Mouse (Mus musculus): Measurements from ENCODE around the gene Sorcs3. TPM values are rescaled to one million over a fixed set of nuclear protein-coding genes. Genes with fewer than 3 reads are reported as not detected.

Sorcs3 gene
- polyA plus RNA-seq, 1 experiment from 2014 or later, result 4.8 TPM

DNA sequence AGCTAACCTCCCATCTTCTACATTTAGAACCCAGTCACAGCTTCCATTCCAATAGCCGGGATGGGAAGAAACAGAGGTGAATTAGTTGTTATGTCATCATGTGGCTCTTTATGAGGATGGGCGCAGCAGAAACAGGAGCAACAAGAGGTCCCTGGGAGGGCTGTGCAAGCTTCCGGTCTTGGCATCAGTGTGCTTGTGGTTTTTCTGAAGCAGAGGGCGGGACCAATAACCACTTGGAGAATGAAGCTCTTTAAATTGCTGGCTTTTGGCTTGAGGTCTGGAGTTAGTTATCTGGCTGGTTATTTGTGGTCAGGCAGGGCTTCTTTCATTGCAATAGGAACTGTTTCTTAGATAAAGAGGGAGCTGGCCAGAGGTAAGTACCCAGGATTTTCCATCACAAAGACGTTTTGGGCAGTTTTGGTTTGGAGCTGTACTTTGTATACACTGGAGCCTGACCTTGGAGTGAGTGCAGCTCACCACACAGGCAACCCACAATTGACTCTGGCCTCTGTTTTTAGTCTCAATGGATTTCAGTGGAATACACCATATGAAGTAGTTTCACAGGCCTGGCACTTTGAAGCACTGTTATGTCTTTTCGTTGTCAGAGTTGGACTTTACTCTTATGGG is 270.1 kb downstream of the Sorcs3 start:
- Histone ChIP-seq H3K4me1 (replicated peaks; ENCODE audit: control insufficient read depth, insufficient read depth, low read length) (no peaks in the 10 kb centered on the region), H3K36me3 (ENCODE audit: control insufficient read depth, insufficient read depth, low read length) (no peaks in the 10 kb centered on the region), H3K27me3 (ENCODE audit: control insufficient read depth, insufficient read depth, low read length) (no peaks in the 10 kb centered on the region), H3K9me3 (ENCODE audit: control insufficient read depth, low read length) (no peaks in the 10 kb centered on the region), H3K27ac (ENCODE audit: low read depth, low read length) (no peak overlapping the region), H3K4me3 (ENCODE audit: low read depth, low read length) (no peak overlapping the region), H3K4me2 (replicated peaks; ENCODE audit: low read depth, low read length) (no peak overlapping the region), H3K9ac (ENCODE audit: low read depth, low read length) (no peak overlapping the region)
- WGBS, result 80% methylated on average over 6 of the region's 6 CpGs
- ATAC-seq (ENCODE audit: low FRiP score) (no peak), DNase-seq (ENCODE audit: low spot score) (no peak)

DNA sequence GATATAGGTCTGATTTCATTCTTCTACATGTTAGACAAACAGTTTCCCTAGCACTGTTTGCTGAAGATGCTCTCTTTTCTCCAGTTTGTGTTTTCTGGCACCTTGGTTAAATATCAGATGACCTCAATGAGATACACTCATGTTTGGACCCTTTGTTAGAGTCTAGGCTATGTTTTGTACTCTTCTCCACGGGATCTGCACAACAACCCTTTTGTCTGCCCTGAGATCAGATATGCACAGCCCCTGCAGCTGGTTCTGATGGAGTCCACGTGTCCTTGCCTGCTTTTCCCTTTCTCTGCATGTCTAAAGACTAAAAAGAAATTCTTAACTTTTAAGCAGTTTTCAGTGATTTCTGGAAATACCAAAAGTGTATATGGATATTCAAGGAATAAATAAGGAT is 273.0 kb downstream of the Sorcs3 start:
- Histone ChIP-seq H3K4me1 (replicated peaks; ENCODE audit: control insufficient read depth, insufficient read depth, low read length) (no peaks in the 10 kb centered on the region), H3K27ac (ENCODE audit: low read depth, low read length) (no peak overlapping the region), H3K27me3 (ENCODE audit: control insufficient read depth, insufficient read depth, low read length) (no peaks in the 10 kb centered on the region), H3K36me3 (ENCODE audit: control insufficient read depth, insufficient read depth, low read length) (no peaks in the 10 kb centered on the region), H3K4me2 (replicated peaks; ENCODE audit: low read depth, low read length) (no peak overlapping the region), H3K9ac (ENCODE audit: low read depth, low read length) (no peak overlapping the region), H3K9me3 (ENCODE audit: control insufficient read depth, low read length) (no peaks in the 10 kb centered on the region), H3K4me3 (ENCODE audit: low read depth, low read length) (no peak overlapping the region)
- DNase-seq (ENCODE audit: low spot score), result no peak
- WGBS, result 49% methylated on average over 2 of the region's 2 CpGs
- ATAC-seq (ENCODE audit: low FRiP score), result no peak

DNA sequence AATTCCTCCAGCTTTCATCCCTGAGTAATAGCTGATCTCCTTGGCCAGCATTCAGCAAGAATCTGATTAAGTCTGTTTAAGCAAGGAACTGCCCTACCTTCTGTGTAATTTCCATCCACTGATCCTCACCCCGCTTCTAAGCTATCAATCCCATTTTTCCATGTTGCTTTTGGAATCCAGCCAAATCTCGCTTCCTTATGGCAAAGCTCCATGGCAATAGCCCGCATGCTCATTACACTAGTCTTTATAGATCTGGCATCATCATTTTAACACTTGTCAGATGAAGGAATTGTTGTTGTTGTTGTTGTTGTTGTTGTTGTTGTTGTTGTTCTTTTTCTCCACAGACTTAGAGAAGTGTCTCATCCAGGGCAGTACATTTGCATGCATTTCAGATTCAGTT is 277.1 kb downstream of the Sorcs3 start:
- 87% methylated on average over 3 of the region's 3 CpGs for WGBS
- no peak for ATAC-seq (ENCODE audit: low FRiP score)
- H3K4me3 ChIP-seq (ENCODE audit: low read depth, low read length), result no peak overlapping the region
- no peak overlapping the region for H3K4me2 ChIP-seq (replicated peaks; ENCODE audit: low read depth, low read length)
- no peak overlapping the region for H3K27ac ChIP-seq (ENCODE audit: low read depth, low read length)
- H3K27me3 ChIP-seq (ENCODE audit: control insufficient read depth, insufficient read depth, low read length), result no peaks in the 10 kb centered on the region
- H3K4me1 ChIP-seq (replicated peaks; ENCODE audit: control insufficient read depth, insufficient read depth, low read length), result no peaks in the 10 kb centered on the region
- H3K9me3 ChIP-seq (ENCODE audit: control insufficient read depth, low read length), result no peaks in the 10 kb centered on the region
- H3K36me3 ChIP-seq (ENCODE audit: control insufficient read depth, insufficient read depth, low read length), result no peaks in the 10 kb centered on the region
- H3K9ac ChIP-seq (ENCODE audit: low read depth, low read length), result no peak overlapping the region
- DNase-seq (ENCODE audit: low spot score), result no peak

DNA sequence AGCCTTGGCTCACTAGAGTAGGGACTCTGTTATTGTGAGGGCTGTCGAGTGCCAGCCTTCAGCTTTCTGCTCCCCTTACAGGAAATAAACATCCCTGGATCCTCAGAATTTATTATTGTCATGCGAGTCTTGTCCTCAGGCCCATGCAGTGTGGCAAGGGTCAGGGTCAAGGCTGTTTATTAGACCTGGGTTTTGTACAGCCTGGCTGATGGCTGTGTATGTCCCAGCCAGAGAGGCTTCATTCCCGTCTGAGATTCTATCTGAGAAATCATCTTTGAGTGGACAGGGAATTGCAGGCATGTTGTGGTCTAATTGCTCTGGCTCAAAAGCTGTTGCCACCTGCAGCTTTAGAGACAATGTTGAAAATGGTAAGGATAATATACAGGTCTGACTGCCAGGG is 285.3 kb downstream of the Sorcs3 start:
- H3K4me2 ChIP-seq (replicated peaks; ENCODE audit: low read depth, low read length), result no peak overlapping the region
- ATAC-seq (ENCODE audit: low FRiP score) (no peak), DNase-seq (ENCODE audit: low spot score) (no peak)
- no peak overlapping the region for H3K9ac ChIP-seq (ENCODE audit: low read depth, low read length)
- 55% methylated on average over 3 of the region's 3 CpGs for WGBS
- H3K36me3 ChIP-seq (ENCODE audit: control insufficient read depth, insufficient read depth, low read length), result no peaks in the 10 kb centered on the region
- no peaks in the 10 kb centered on the region for H3K27me3 ChIP-seq (ENCODE audit: control insufficient read depth, insufficient read depth, low read length)
- no peak overlapping the region for H3K4me3 ChIP-seq (ENCODE audit: low read depth, low read length)
- no peak overlapping the region for H3K27ac ChIP-seq (ENCODE audit: low read depth, low read length)
- no peaks in the 10 kb centered on the region for H3K9me3 ChIP-seq (ENCODE audit: control insufficient read depth, low read length)
- no peaks in the 10 kb centered on the region for H3K4me1 ChIP-seq (replicated peaks; ENCODE audit: control insufficient read depth, insufficient read depth, low read length)

DNA sequence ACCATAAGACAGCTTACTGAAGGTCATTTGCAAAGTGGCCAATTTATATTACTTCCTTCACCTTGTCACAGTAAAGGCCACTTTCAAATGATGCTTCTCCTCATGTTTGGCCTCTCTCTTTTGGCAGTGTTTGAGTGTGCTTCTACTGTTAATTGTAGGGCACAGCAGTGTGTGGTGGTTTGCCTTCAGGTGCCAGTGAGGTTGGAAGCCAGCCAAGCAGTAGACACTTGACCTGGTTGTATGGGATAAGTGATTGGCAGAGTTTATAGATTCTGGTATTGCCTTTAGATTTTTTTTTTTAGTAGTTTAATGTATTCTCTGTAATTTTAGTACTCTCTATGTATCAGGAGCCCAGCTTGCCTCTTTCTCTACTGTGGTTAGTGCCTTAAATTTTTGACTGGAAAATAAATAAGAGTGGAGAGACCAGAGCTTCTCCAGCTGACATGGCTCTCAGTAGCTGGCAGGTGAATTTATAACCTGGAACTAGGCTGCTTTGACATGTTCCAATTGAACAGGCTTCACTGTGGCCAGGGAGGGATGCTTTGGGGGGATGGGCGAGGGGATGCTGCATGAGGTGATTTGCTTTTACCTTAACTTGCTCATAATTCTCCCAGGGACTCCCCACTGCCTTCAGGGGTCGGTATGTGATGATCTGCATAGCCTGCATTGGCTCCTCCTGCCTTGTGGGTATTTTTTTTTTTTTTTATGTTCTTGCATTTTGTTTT is 298.2 kb downstream of the Sorcs3 start:
- Histone ChIP-seq H3K9me3 (ENCODE audit: control insufficient read depth, low read length) (no peaks in the 10 kb centered on the region), H3K27me3 (ENCODE audit: control insufficient read depth, insufficient read depth, low read length) (no peaks in the 10 kb centered on the region), H3K36me3 (ENCODE audit: control insufficient read depth, insufficient read depth, low read length) (no peaks in the 10 kb centered on the region), H3K4me2 (replicated peaks; ENCODE audit: low read depth, low read length) (no peak overlapping the region), H3K27ac (ENCODE audit: low read depth, low read length) (no peak overlapping the region), H3K4me3 (ENCODE audit: low read depth, low read length) (no peak overlapping the region), H3K9ac (ENCODE audit: low read depth, low read length) (no peak overlapping the region), H3K4me1 (replicated peaks; ENCODE audit: control insufficient read depth, insufficient read depth, low read length) (no peaks in the 10 kb centered on the region)
- ATAC-seq (ENCODE audit: low FRiP score), result no peak
- no peak for DNase-seq (ENCODE audit: low spot score)
- 70% methylated on average over 2 of the region's 2 CpGs for WGBS

DNA sequence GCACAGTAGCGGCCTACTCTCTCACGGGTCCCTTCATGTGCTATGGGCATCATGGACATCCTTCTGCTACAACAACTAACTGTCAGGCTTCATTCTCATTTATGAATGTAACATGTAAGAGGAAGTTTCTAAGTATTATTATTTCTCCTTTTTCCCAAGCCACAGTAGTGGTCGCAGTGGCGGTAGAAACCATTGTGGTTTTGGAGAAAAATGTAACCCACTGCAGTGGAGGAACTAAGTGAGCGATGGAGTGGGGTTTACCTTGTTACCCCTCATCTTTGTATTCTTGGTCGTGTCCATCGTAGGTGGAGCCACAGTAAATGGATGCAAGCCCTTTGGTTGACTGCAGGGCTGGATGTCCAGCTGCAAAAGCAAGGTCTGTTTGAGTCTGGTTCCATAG is 318.0 kb downstream of the Sorcs3 start:
- ATAC-seq (ENCODE audit: low FRiP score), result no peak
- no peak for DNase-seq (ENCODE audit: low spot score)
- H3K4me3 ChIP-seq (ENCODE audit: low read depth, low read length), result no peak overlapping the region
- H3K27ac ChIP-seq (ENCODE audit: low read depth, low read length), result no peak overlapping the region
- 94% methylated on average over 7 of the region's 7 CpGs for WGBS
- H3K4me2 ChIP-seq (replicated peaks; ENCODE audit: low read depth, low read length), result no peak overlapping the region
- no peaks in the 10 kb centered on the region for H3K9me3 ChIP-seq (ENCODE audit: control insufficient read depth, low read length)
- H3K27me3 ChIP-seq (ENCODE audit: control insufficient read depth, insufficient read depth, low read length), result no peaks in the 10 kb centered on the region
- H3K4me1 ChIP-seq (replicated peaks; ENCODE audit: control insufficient read depth, insufficient read depth, low read length), result no peaks in the 10 kb centered on the region
- H3K36me3 ChIP-seq (ENCODE audit: control insufficient read depth, insufficient read depth, low read length), result no peaks in the 10 kb centered on the region
- H3K9ac ChIP-seq (ENCODE audit: low read depth, low read length), result no peak overlapping the region

DNA sequence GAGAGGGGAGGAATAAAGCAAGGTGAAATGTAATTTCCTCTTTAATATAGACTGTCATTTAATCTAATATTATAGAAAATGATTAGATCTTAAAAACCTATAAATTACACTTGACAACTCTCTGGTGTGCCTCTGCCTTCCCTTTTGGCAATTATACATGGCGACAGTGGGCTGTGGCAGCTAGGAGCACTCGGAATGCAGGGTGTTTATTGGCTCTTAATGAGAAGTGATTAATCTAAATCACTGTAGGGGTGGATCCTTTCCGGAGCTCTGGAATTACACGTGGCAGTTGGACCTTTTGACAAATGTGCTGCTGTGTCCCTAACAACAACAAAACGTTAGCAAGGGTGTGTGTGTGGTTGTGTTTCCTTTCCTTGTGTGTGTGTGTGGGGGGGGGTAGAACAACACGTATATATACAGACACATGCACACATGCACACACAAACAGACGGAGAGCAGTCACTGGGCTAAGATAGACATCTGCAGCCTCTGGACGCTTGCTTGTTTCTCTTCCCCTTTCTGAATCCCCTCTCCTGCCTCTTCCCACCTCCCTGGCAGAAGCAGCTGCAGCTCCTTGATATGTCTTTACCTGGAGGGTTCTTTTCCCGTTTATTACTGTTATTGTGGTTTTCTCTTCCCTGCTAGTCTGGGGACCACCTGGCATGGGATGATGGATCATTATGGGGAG is 318.8 kb downstream of the Sorcs3 start:
- no peak overlapping the region for H3K4me3 ChIP-seq (ENCODE audit: low read depth, low read length)
- WGBS, result 52% methylated on average over 9 of the region's 9 CpGs
- peak; percentile 11 for DNase-seq (ENCODE audit: low spot score)
- peak; percentile 57; the same call in 1 of the 2 replicates for ATAC-seq (ENCODE audit: low FRiP score)
- no peak overlapping the region for H3K4me2 ChIP-seq (replicated peaks; ENCODE audit: low read depth, low read length)
- H3K27me3 ChIP-seq (ENCODE audit: control insufficient read depth, insufficient read depth, low read length), result no peaks in the 10 kb centered on the region
- no peaks in the 10 kb centered on the region for H3K4me1 ChIP-seq (replicated peaks; ENCODE audit: control insufficient read depth, insufficient read depth, low read length)
- H3K9ac ChIP-seq (ENCODE audit: low read depth, low read length), result no peak overlapping the region
- H3K36me3 ChIP-seq (ENCODE audit: control insufficient read depth, insufficient read depth, low read length), result no peaks in the 10 kb centered on the region
- no peak overlapping the region for H3K27ac ChIP-seq (ENCODE audit: low read depth, low read length)
- no peaks in the 10 kb centered on the region for H3K9me3 ChIP-seq (ENCODE audit: control insufficient read depth, low read length)

DNA sequence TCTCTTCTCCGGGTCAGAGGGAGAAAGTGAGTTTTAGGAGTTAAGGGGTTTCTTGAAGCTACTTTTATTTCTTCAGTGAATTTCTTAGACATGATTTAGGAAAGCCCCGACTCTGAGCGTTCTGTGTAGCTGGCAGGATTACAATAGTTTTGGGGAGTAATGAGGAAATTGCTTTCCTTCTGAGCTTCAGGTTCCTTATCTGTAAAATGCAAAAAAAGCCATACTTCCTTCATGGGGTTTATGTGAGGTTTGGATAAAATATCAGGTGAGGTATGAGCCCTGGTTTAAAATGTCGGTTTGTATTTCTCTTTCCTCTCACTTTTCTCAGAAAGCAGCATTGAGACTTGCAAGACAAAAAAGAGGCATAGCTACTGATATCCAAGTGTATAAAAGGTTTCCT is 327.8 kb downstream of the Sorcs3 start:
- 89% methylated on average over 4 of the region's 4 CpGs for WGBS
- ATAC-seq (ENCODE audit: low FRiP score) (no peak), DNase-seq (ENCODE audit: low spot score) (no peak)
- H3K4me2 ChIP-seq (replicated peaks; ENCODE audit: low read depth, low read length), result no peak overlapping the region
- no peaks in the 10 kb centered on the region for H3K36me3 ChIP-seq (ENCODE audit: control insufficient read depth, insufficient read depth, low read length)
- H3K9me3 ChIP-seq (ENCODE audit: control insufficient read depth, low read length), result no peaks in the 10 kb centered on the region
- no peak overlapping the region for H3K4me3 ChIP-seq (ENCODE audit: low read depth, low read length)
- H3K4me1 ChIP-seq (replicated peaks; ENCODE audit: control insufficient read depth, insufficient read depth, low read length), result no peaks in the 10 kb centered on the region
- H3K27ac ChIP-seq (ENCODE audit: low read depth, low read length), result no peak overlapping the region
- no peaks in the 10 kb centered on the region for H3K27me3 ChIP-seq (ENCODE audit: control insufficient read depth, insufficient read depth, low read length)
- H3K9ac ChIP-seq (ENCODE audit: low read depth, low read length), result no peak overlapping the region

DNA sequence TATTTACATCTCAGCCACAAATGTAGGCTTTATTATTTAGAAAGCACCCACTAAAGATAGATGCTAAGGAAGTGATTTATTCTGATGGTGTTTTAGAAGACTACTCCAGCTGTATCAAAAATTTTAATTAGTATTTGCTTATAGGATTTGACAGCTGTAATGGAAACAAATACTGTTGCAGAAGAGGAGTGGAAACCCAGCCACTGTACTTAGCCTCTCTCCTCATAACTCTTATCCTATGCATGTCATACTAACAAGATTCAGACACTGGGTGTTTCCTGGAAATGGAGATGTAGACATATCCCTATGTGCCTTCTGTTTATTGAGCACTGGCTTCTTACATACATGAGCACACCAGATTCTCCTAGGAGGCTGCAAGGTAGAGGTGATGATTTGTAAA is 338.5 kb downstream of the Sorcs3 start:
- Histone ChIP-seq H3K9me3 (ENCODE audit: control insufficient read depth, low read length) (no peaks in the 10 kb centered on the region), H3K27me3 (ENCODE audit: control insufficient read depth, insufficient read depth, low read length) (no peaks in the 10 kb centered on the region), H3K4me3 (ENCODE audit: low read depth, low read length) (no peak overlapping the region), H3K36me3 (ENCODE audit: control insufficient read depth, insufficient read depth, low read length) (no peaks in the 10 kb centered on the region), H3K4me1 (replicated peaks; ENCODE audit: control insufficient read depth, insufficient read depth, low read length) (no peaks in the 10 kb centered on the region; the same call in 1 of the 2 replicates), H3K27ac (ENCODE audit: low read depth, low read length) (no peak overlapping the region), H3K9ac (ENCODE audit: low read depth, low read length) (no peak overlapping the region), H3K4me2 (replicated peaks; ENCODE audit: low read depth, low read length) (no peak overlapping the region)
- DNase-seq (ENCODE audit: low spot score) (no peak), ATAC-seq (ENCODE audit: low FRiP score) (no peak)
